Mouse (Mus musculus) left cerebral cortex, postnatal 25 days (tissue): ENCODE measurements around the gene Polr1b. TPM values are rescaled to one million over a fixed set of nuclear protein-coding genes. Genes with fewer than 3 reads are reported as not detected.

Experiments
- DNase-seq, 2 experiments: peaks; one replicate each; pipeline ENCODE4 v3.0.0; 2022; ENCODE audit warnings: low spot score in 2 of 2, mixed read lengths in 1 of 2
- intact Hi-C: fragments of 180-260 bp; cut with DNase I; formaldehyde crosslinking; loops from one replicate; pipeline ENCODE4 v1.15.1; 2025
- total RNA-seq, 2 experiments: library from RNA; stranded (reverse); gene quantifications; 2 replicates each; pipeline ENCODE4 v1.2.3; 2021

Gene Polr1b
- total RNA-seq, 2 experiments from 2014 or later, result 17.8 to 22.1 TPM

DNA sequence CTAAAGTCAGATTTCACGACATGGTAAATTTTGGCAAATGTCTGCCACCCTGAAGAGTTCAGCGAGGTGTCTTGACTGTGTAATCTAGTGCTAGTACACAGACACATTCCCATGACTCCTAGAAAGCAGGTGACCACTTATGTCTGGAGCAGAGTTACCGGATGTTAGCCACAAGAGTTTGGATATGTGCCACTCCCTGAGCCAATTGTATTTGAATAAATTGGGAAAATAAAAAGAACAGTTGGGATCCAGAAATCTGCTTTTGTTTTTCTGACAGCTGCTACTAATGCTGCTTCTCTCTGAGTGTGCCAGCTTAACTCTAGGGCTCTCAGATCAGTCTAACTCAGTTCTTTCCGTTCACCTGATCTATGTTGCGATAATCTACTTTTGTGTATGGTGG, 12.1 kb downstream of the Polr1b start:
- intact Hi-C loops, result loop anchor here (10.0 kb wide), 1 partner anchor 428 kb away; the partner anchor contains the start of gene Anapc1
- DNase-seq, result no peak

DNA sequence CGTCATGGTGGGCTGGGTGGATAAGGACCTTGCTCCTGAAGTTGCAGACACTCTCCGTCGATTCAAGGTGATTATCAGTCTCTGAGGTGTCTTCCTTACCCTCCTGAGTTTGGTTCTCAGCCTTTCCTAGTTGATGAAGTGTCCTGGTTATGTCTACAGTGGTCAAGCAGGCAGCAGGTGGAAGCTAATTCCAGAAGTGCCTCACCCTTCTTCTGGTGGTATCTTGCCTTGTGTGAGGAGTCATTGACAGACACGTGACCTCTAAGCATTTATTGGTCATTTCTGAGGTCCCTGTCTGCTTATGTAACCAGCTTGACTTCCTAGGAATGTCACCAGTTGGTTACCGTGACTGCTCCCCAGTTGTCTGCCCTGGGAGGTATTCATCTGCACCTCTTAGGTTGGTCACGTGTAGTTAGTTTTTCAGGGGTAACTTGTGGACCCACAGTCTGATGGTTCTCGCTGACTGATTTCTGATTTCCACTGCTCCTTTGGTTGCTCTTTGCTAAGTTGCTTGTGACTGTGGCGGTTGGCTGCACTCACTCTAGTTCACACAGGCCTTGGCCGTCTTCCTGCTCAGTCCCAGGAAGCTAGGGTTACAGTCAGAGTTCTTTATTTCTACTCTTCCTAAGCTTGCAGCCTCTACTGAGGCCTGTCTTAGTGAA, 15.0 kb downstream of the Polr1b start:
- DNase-seq, result no peak
- intact Hi-C loops, result loop anchor here (10.0 kb wide), 1 partner anchor 431 kb away; the partner anchor contains the start of gene Anapc1

DNA sequence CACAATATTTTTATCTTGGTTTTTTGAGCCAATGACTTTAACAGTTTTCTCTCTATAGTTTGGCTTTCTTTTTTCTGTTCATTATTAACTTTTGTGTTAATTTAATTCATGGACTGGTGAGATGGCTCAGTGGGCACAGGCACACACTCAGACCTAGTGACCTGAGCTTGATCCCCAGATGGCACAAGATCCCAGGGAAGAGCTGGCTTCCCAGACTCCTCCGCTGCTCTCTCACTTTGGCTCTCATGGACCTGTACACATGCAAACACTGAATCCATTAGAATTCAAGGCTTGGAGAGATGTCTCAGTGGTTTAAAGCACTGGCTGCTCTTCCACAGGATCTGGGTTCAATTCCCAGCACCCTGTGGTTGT, 15.6 kb downstream of the Polr1b start:
- DNase-seq, result no peak
- intact Hi-C loops, result loop anchor here (10.0 kb wide), 1 partner anchor 432 kb away; the partner anchor contains the start of gene Anapc1

DNA sequence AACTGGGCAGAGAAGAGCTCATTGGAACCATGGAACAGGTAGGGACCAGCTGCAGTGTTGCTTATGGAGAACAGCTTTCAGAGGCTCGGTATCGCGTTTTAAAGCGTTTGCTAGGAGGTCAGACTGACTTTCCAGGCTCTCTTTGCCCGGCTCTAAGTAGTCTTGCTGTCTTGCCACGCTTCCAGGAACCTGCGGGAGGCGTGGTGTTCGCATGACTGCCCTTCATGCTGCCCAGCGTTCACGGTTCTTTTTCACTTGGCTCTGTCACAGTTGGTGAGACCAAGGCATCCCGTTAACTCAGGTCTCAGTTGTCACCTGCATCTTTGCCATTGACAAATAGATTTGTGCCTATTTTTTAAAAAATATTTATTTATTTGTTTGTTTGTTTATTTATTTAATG, 17.3 kb downstream of the Polr1b start:
- intact Hi-C loops, result loop anchor here (10.0 kb wide), 1 partner anchor 433 kb away; the partner anchor contains the start of gene Anapc1

DNA sequence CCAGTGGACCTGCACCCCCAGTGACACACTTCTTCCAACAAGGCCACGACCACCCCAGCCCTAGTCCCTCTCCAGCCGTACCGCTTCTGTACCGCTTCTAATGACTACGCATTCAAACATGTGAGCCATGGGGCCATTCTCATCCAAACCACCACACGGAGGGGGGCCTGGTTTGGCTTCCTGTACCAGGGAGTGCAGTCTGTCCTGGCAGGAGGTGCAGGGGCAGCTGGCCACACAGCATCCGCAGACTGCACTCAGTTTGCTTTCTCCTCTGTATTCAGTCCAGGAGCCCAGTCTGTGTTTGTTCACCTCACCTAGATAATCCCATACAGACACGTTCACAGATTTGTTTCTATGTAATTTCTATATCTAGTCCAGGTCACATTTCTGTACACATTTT, 21.2 kb downstream of the Polr1b start:
- intact Hi-C loops, result no loop called here

More for the DNA sequence above, 17.3 kb downstream of the Polr1b start:
- no peak for DNase-seq

DNA sequence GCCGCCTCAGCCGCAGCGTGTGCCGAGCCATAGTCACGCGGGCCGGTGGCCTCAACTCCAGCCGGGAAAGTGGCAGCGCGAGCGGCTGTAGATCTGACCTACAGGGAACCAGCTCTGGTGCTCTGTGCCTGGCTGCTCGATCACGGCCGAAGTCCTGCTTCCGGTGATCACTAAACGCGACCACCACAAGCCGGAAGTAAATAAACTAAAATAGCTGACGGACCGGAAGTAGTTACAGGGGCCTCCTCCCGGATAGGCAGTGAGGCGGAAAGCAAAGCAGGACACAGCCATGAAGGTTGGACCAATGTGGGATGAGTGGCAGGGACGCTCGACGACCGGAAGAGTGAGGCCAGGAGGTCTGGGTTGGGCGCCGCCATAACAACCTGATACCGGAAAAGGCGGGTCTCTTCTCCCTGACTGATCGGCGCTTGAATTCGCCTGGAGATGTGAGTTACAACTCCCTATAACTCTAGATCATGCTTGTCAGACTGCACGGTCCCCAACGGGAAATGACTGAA, 28.7 kb downstream of the Polr1b start, which contains the start of gene Chchd5:
Gene Chchd5, plus strand, starts transcription at position 289 of the 518 bp plus-strand sequence.
- peak; percentile 92 to 99 for DNase-seq
- intact Hi-C loops, result loop anchor here (1.0 to 5.0 kb wide), 3 partner anchors 28 to 128 kb away; partner anchors contain the start of gene Slc20a1

More for the DNA sequence above, 21.2 kb downstream of the Polr1b start:
- no peak for DNase-seq

DNA sequence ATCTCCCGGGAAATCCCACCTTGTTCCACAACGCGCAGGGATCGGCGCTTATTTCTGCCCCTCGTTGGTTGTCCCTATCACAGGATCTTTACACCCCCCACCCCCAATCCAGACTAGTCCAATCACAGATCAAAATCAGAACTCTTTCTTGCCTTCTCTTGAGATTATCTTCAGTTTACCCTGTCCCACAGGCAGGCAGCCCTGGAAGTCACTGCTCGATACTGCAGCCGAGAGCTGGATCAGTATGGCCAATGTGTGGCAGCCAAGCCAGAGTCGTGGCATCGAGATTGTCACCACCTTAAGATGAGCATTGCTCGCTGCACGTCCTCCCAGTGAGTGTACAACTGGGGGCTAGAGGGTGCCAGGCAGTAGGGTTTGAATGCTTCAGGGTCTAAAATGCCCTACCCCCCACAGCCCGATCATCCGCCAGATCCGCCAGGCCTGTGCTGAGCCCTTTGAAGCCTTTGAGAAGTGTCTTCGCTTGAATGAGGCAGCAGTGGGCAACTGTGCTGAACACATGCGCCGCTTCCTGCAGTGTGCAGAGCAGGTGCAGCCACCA, 29.3 kb downstream of the Polr1b start:
- DNase-seq, result peak in 1 of 2 experiments; percentile 9
- intact Hi-C loops, result loop anchor here (1.0 to 10.0 kb wide), 4 partner anchors 29 to 235 kb away; partner anchors contain the start of gene Slc20a1

DNA sequence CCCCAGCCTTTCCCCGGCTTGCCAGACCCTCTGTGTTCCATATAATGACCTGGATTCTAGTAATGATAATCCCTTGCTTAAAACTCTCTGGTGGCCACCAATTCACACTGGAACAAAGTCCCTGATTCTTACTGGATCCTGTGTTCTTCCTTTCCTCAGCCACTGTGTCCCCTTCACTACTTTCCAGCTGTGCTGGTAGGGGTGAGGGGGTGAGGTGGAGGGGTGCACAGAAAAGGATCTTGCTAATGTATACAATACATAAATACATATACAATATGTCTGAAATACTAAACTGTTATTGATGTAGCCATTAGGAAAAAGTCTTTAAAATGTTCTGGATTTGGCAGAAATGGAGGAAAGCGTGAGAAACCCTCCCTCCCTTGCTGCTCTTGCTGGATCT, 30.0 kb downstream of the Polr1b start:
- intact Hi-C loops, result loop anchor here (10.0 kb wide), 1 partner anchor 234 kb away; no protein-coding TSS in a partner anchor
- DNase-seq, result no peak

DNA sequence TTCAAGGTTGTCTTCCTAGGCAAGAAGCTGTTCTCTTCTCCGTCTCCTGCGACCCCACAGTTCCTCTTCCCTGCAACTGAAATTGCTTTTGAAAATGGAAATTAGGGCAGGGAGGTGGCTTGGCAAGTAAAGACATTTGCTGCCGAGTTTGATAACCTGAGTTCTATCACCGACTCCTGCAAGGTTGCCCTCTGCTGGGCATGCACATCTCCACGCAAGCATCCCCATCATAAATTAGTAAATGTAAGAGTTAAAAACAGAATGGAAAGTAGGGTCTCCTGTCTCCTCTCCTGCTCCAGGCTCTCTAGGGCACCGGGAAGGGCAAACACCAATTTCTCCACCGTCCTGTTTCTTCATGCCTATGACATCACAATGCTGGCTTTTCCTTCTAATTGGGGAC, 31.4 kb downstream of the Polr1b start:
- intact Hi-C loops, result loop anchor here (10.0 kb wide), 1 partner anchor 233 kb away; no protein-coding TSS in a partner anchor

DNA sequence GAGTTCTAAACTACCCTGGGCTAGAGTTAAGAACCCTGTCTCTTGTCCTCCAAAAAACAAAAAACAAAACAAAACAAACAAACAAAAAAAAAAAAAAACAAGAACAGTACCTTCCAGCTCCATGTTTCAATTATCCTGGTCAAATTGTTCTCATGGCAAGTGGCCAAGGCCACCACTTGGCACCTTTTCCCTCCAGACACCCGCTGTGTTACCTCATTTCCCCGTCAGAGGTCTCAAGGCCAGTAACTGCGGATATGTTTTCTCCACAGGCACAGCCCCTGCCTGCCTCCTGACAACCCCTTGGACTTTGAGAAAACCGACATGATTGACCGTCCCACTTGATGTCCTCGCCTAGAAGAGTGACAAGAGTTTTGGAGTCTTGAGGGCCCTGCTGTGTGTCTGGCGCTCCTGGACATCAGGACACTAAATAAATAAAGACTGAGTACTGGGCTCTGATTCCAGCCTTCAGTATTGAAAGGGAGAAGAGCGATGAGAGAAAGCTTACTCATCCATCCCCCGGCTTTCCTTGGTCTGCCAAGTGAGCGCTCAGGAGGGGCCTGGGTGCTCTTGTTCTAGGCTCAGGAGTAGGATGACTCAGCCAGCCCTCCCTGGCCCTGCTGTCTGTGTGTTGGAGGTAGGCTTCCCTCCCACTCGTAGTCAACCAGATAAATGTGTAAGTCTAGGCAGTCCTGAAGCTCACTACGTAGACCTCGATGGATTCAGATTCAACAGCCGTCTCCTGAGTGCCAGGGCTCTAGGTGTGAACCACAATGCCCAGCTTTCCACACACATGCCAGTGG, 32.4 kb downstream of the Polr1b start:
- peak; percentile 53 to 95 for DNase-seq

More for the DNA sequence above, 31.4 kb downstream of the Polr1b start:
- DNase-seq, result no peak

DNA sequence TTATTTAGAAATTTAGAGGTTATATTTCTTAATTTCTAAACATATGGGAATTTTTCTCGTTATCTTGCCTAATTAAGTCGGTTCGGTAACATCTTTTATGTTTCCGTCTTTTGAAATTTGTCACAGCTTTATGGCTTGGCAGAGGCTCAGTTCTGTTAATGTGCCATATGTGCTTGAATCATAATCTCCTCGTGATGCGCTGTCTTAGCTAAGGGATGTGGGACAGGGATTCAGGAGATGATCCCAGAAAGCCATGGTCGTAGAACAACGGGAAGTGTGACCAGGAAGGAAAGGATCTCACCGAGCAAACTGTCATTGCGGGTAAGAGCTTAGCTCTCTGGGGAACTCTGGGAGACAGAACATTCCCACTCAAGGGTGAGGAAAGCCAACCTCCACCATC, 39.1 kb downstream of the Polr1b start:
- DNase-seq, result peak; percentile 39 to 86

More for the DNA sequence above, 32.4 kb downstream of the Polr1b start:
- intact Hi-C loops, result loop anchor here (10.0 kb wide), 1 partner anchor 232 kb away; no protein-coding TSS in a partner anchor

DNA sequence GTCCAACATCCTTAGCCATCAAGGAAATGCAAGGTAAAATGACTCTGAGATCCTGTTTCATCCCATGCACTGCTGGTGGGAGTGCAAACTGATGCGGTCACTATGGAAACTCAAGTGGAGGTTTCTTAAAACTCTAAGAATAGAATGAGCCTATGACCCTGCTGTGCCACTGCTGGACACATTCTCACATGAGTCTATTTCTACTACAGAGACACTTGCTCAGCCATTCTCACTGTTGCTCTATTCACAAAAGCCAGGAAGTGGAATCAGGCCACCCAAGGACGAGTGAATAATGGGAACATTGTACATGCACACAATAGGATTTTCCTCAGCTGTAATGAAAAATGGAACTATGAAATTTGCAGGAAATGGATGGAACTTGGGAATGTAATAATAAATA, 48.0 kb downstream of the Polr1b start:
- DNase-seq, result no peak
- intact Hi-C loops, result no loop called here

More for the DNA sequence above, 39.1 kb downstream of the Polr1b start:
- intact Hi-C loops, result loop anchor here (5.0 to 10.0 kb wide), 2 partner anchors 42 to 225 kb away; no protein-coding TSS in a partner anchor

DNA sequence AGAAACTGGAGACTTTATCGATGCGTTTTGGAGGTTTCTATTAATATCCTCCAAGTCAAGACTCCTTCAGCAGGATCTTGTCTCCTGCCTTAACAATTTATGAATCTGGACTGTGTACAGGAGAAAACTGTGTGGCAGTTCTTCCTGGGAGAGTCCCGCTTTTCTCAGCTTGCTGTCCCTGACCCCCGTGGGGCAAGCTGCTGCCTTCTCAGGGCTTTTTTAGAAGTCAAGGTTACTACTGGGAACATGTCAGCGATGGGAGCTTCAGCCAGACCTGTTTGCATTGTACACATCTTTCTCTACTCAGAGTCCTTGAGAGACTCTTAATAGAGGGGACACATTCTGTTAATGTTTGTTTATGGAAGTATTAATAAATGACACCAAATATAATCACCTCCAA, 49.6 kb downstream of the Polr1b start:
- no peak for DNase-seq
- intact Hi-C loops, result no loop called here

DNA sequence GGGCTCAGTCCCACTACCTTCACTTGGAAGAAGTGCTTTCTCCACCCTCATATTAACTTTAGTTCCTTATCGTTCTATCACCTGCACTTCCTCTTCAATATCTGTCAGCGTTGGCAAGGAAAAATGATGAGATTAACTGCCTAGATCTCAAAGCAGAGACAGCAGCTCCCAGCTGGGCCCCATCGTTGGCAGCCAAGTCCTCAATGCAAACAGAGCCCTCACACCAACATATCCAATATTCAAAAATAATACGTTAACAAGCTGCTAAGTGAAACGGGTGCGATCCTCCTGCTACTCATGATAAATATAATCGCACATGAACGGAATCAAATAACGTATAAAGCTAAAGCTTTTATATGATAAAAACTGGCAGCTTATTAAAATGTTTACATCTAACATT, 50.3 kb downstream of the Polr1b start:
- intact Hi-C loops, result no loop called here
- peak in 1 of 2 experiments; percentile 21 for DNase-seq

DNA sequence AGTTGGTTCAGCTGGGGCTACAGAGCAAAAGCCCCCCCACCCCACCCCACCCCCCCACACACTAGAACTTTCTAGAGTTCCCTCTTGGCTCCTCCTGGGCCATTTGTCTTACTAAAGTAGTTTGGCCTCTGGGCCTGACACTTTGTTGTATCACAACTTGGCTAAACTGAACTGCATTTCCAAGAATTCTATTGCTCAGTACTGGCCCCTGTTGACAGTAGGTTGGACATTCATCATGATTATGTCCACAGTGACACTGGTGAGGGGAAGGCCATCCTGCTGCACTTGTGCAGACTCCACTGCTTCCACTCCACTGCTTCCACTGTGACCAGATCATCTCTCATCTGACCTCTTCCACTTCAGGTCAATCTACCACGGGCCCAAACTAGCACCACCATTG, 52.0 kb downstream of the Polr1b start:
- intact Hi-C loops, result no loop called here
- no peak for DNase-seq

DNA sequence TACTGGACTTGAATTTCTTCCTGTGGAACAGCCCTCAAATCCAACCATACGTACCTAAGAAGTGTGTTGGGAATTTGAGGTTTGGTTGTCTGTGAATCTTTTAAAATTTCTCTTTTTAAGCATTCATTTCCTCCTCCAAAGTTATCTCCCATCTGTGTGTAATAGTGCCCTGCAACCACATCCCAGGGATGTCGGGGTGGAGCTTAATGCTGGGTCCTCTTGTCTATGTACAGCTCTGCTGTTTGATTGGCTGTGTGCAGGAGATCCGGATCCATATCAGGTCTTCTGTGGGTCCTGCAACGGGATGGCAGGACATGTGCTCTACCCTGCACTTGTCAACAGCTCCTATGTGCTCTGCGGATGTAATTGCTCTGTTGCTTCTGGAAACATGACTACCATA, 64.0 kb downstream of the Polr1b start:
- DNase-seq, result no peak
- intact Hi-C loops, result no loop called here

DNA sequence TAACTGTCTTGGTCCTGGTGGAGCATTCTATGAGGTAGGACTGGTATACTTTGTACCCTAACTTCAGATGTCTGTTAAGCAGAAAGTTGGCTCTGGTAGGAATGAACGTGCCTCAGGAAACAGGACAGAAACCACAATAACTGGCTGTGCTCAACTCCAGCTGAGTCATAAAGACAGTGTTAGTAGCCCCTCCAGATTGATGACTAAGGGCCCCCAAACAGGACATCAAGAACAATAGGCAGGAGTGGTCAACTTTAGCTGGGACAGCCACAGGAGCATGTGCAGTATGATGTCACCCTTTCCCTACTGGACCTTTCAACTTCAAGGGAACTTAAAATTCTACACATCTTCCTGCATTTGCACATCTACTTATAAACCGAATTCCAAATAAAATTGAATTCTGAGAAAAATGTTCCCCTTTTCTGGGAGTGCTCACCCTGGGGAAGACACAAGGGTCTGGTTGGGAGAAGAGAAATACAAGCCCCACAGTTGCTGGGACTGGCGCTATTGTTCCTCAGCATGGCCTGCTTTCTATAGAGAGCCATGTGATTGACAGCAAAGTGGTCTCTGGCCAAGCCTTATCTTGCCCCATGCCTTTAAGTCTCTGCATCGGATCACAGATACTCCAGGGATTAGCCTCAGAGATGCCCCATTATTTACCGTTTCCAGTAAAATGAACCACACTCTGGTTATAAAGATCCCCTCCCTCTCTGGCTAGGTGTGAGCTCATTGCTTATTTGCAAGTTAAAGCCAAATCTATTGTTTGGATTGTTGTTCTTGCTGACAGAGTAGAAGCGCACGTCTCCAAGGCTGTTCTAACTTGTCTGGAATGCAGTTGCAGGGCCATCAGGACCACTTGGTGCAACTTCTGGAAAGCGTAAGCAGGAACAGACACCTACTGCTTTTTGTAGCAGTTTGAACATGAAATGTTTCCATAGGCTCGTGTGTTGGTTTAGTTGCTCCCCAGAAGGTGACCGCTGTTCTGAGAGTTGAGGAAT, 66.0 kb downstream of the Polr1b start:
- intact Hi-C loops, result no loop called here

DNA sequence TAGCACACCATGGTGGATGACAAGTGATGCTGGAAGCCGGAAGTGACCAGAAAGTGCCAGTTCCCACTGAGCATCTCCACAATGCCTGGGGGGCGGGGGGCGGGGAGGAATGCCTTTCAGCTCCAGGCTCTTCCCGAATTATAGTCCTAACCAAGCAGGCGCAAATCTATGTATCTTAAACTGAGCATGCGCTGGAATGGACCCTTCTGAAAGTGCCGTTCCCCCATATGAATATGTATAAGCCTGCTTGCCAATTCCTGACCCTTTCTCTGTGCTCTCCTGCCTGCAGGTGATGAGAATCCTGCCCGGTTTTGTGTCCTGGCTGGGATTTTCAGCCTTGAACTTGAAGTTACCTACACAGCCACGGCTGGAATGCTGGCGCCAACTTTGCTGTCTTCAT, 72.6 kb downstream of the Polr1b start:
- no peak for DNase-seq
- intact Hi-C loops, result loop anchor here (5.0 kb wide), 1 partner anchor 264 kb away; no protein-coding TSS in a partner anchor

More for the DNA sequence above, 66.0 kb downstream of the Polr1b start:
- DNase-seq, result no peak
